Mouse (Mus musculus) midbrain, embryonic 15.5 days (tissue): ENCODE data around the gene Nmb. TPM values are rescaled to one million over a fixed set of nuclear protein-coding genes. Genes with fewer than 3 reads are reported as not detected.
A peak's percentile ranks its signal among the peaks of the same experiment; 100 is the strongest.

Source experiments
- ATAC-seq: fragments of 200-750 bp; cut with Nextera tagmentation; replicated peaks from 2 replicates; pipeline ENCODE4 v1.8.0; 2017; ENCODE audit warnings: moderate TSS enrichment
- H3K27ac ChIP-seq: fragments of 300-500 bp; sonication (generic); 2 replicates; pipeline ENCODE4 v1.5.1; 2015; ENCODE audit warnings: mild to moderate bottlenecking, inconsistent platforms
- H3K27me3 ChIP-seq: fragments of 300-500 bp; sonication (generic); replicated peaks from 2 replicates; pipeline ENCODE4 v1.6.1; 2015; ENCODE audit warnings: inconsistent platforms
- H3K36me3 ChIP-seq: fragments of 300-500 bp; sonication (generic); replicated peaks from 2 replicates; pipeline ENCODE4 v1.6.1; 2015; ENCODE audit warnings: inconsistent platforms
- H3K4me1 ChIP-seq: fragments of 300-500 bp; sonication (generic); 2 replicates; pipeline ENCODE4 v1.6.1; 2015; ENCODE audit warnings: inconsistent platforms
- H3K4me2 ChIP-seq: fragments of 300-500 bp; sonication (generic); 2 replicates; pipeline ENCODE4 v1.6.1; 2015; ENCODE audit warnings: inconsistent platforms, mild to moderate bottlenecking, moderate library complexity
- H3K4me3 ChIP-seq: fragments of 300-500 bp; sonication (generic); 2 replicates; pipeline ENCODE4 v1.5.1; 2015; ENCODE audit warnings: mild to moderate bottlenecking, inconsistent platforms
- H3K9ac ChIP-seq: fragments of 300-500 bp; sonication (generic); 2 replicates; pipeline ENCODE4 v1.6.1; 2015; ENCODE audit warnings: mild to moderate bottlenecking, inconsistent platforms
- H3K9me3 ChIP-seq: fragments of 300-500 bp; sonication (generic); 2 replicates; pipeline ENCODE4 v1.6.1; 2016; ENCODE audit warnings: inconsistent platforms
- whole genome bisulfite sequencing: fragments of 180-500 bp; shearing (Covaris S2); methylation state at CpG from one replicate; pipeline ENCODE4 v1.1.7; 2015; ENCODE audit warnings: mixed read lengths; 5-methylcytosine and 5-hydroxymethylcytosine counted together
- polyA plus RNA-seq: library from polyadenylated mRNA; unstranded; fragments of >200 nt; fragmentation: Nextera tagmentation; extraction: Ambion mirVana; gene quantifications from 2 replicates; pipeline ENCODE4 v1.2.1, GENCODE M21; 2015

Gene Nmb
- polyA plus RNA-seq, 1 experiment from 2014 or later = 7.2 TPM

DNA sequence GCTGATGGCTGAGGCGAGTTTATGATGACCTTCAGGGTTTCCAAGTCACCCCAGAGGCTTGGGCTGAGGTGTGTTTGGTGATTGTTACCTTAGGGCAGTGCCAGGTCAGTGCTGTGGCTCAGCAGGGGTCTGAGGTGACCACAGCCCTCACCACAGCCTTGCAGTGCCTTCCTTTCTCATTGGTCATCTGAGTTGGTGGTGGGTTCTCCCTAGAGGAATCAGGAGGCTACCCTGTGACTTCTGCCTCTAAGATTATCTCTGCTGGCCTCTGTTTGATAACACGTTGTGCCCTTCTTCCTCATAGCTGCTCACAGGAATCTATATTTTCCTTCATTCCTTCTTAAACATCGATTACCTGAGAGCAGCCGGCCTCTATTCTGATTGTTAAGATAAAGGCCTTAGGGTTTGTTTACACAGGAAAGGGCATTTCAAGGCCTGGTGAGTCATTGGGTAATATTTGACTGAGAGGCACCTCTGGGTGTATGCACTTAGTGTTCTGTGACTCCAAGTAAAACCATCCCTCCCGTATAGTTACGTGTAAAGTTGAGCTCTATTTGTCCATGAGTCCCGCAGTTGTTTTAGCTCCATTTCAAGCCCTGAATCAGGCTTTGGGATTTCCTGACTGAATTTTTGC is 38.2 kb downstream of the Nmb start:
- WGBS = 89% methylated on average over 7 of the region's 7 CpGs

DNA sequence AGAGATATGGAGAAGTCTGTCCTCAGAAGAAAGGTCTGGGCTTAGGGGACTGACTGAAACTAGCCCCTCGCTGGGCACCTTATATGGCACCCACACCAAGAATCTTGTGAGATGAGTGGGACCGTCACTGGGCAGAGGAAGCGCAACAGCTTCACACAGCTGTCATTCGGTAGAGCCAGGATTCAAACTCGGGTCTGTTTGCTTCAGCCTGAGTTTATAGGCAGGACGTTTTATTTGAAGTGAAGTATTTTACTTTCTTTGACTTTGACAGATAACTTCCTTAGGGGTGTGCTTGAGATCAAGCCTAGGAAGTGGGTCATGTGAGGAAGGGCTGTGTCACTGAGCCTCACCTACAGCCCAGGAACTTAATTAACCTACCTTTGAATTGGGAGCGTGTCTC is 39.4 kb downstream of the Nmb start:
- Histone ChIP-seq H3K4me3 (no peak overlapping the region), H3K36me3 (peaks cover 36% of the 10 kb centered on the region; the same call in 1 of the 2 replicates), H3K9me3 (no peaks in the 10 kb centered on the region), H3K4me1 (peaks cover 45% of the 10 kb centered on the region), H3K27ac (no peak overlapping the region), H3K4me2 (no peak overlapping the region), H3K27me3 (no peaks in the 10 kb centered on the region), H3K9ac (no peak overlapping the region)
- ATAC-seq = no peak
- WGBS = 92% methylated on average over 7 of the region's 7 CpGs

More for the DNA sequence above, 38.2 kb downstream of the Nmb start:
- H3K36me3 ChIP-seq = peaks cover 38% of the 10 kb centered on the region; the same call in 1 of the 2 replicates
- no peak for ATAC-seq
- no peak overlapping the region for H3K4me2 ChIP-seq
- peaks cover 43% of the 10 kb centered on the region for H3K4me1 ChIP-seq
- no peak overlapping the region for H3K9ac ChIP-seq
- H3K9me3 ChIP-seq = no peaks in the 10 kb centered on the region
- no peak overlapping the region for H3K27ac ChIP-seq
- H3K27me3 ChIP-seq = no peaks in the 10 kb centered on the region
- no peak overlapping the region for H3K4me3 ChIP-seq

DNA sequence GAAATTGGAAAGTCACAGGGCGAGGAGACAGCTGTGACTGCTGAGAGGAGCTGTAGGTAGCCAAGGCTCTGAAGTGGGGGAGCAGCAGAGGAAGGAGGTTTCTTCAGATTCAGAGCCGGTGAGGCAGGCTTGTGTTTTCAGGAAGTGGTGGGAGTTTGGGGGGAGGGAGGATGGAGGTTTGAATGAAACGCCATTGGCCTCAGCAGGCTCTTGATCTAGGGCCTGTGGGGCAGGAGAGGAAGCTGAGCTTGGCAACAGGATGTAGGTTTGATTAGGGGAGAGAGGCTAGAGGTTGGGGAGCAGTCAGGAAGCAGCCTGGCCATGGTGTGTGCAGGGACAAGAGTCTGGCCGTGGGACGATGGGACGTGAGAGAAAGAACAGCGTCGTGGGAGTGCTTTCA is 40.0 kb downstream of the Nmb start:
- ATAC-seq = no peak
- Histone ChIP-seq H3K27ac (no peak overlapping the region), H3K9me3 (no peaks in the 10 kb centered on the region), H3K4me2 (no peak overlapping the region; the same call in 1 of the 2 replicates), H3K4me3 (no peak overlapping the region), H3K4me1 (peaks cover 48% of the 10 kb centered on the region), H3K27me3 (no peaks in the 10 kb centered on the region), H3K36me3 (peaks cover 29% of the 10 kb centered on the region; the same call in 1 of the 2 replicates), H3K9ac (no peak overlapping the region)
- 82% methylated on average over 8 of the region's 8 CpGs for WGBS

DNA sequence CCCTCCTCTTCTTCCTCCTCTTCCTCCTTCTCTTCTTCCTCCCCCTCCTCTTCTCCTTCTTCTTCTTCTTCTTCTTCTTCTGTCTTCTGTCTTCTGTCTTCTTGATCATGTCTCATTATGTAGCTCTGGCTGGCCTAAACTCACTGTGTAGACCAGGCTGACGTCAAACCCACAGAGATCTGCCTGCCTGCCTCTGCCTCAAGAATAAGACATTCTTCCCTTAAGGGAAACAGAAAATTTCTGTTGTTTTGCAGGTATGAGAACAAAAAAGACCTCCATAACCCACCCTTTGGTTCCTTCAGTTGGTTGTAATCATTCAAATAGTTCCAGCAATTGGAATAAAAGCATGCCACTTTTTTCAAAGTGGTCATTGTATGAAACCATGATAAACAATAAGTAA is 40.7 kb downstream of the Nmb start:
- H3K36me3 ChIP-seq = peaks cover 22% of the 10 kb centered on the region; the same call in 1 of the 2 replicates

DNA sequence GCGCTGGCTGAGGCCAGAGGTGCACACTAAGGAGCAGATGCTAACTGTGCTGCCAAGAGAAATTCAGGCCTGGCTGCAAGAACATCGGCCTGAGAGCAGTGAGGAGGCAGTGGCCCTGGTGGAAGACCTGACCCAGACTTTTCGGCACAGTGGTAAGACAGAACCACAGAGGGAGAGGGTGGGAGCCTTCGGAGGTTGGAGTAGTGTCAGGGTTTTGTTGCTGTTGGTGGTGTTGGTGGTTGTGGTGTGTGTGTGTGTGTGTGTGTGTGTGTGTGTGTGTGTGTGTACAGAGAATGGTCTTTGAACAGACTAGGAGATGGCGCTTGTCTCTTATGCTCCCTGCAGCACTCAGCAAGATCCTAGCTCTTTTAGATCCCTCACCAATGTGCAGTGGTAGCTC is 41.4 kb downstream of the Nmb start:
- Histone ChIP-seq H3K27me3 (no peaks in the 10 kb centered on the region), H3K4me1 (peaks cover 48% of the 10 kb centered on the region), H3K4me3 (peak overlapping the region; percentile 3; the same call in 1 of the 2 replicates), H3K4me2 (peak overlapping the region; percentile 80), H3K9me3 (no peaks in the 10 kb centered on the region), H3K27ac (no peak overlapping the region), H3K9ac (peak overlapping the region; percentile 14; the same call in 1 of the 2 replicates), H3K36me3 (peaks cover 17% of the 10 kb centered on the region; the same call in 1 of the 2 replicates)
- WGBS = 82% methylated on average over 5 of the region's 5 CpGs
- no peak for ATAC-seq

More for the DNA sequence above, 40.7 kb downstream of the Nmb start:
- no peaks in the 10 kb centered on the region for H3K27me3 ChIP-seq
- H3K27ac ChIP-seq = no peak overlapping the region
- H3K4me1 ChIP-seq = peaks cover 48% of the 10 kb centered on the region
- no peak for ATAC-seq
- no peak overlapping the region for H3K4me3 ChIP-seq
- H3K9ac ChIP-seq = no peak overlapping the region
- H3K9me3 ChIP-seq = no peaks in the 10 kb centered on the region
- peak overlapping the region; percentile 80; the same call in 1 of the 2 replicates for H3K4me2 ChIP-seq
- WGBS = 71% methylated on average over 1 of the region's 1 CpGs

DNA sequence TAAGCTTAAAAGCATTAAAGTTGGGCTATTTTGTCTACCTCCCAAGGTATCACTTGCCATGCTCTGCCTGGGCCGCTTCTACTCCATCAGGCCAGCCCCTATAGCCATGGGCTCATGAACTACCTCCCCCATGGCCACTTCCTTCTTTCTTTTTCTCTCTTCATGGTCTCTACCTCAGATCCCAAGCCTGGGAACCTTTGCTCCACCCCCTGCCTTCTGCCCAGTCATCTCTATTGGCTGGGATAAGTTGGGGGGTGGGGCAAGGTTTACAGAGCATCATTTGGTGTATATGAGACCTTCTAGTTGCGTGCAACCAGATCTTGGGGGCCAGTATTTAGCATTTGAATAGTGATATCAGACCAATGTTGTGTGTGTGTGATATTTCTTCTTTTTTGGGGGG is 42.4 kb downstream of the Nmb start:
- 88% methylated on average over 2 of the region's 2 CpGs for WGBS
- peaks cover 48% of the 10 kb centered on the region for H3K4me1 ChIP-seq

DNA sequence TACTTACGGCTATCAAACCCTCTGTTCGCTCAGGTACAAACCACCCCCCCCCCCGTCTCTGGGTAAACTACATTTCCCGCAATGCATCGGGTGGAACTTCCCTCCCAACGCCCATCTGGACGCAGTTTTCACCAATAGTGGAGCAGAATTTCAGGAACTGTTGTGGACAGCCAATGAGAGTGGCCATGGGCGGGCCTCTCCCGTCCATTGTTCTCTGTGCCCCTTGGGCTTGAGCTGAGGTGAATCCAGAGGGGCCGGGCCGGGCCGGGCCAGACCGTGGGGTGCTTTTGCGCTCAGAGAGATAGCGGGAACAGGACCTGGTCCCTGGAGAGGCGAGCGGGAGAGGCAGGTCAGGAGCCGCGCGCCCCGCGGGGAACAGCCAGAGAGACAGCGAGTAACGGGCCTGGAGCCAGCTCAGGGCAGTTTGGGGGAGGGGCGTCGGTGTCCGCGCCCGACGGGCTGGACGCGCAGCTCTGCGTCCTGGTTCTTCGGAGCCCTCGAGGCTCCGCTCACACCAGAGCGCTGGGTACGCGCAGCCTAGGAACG is 44.1 kb downstream of the Nmb start, which contains the start of gene Zscan2:
Gene Zscan2 (plus strand): TSS at position 192 of the 546 bp plus-strand sequence.
- 0% methylated on average over 40 of the region's 40 CpGs for WGBS
- peak within 1 kb of the TSS; percentile 80 for H3K4me2 ChIP-seq
- ATAC-seq = peak; percentile 98

More for the DNA sequence above, 42.4 kb downstream of the Nmb start:
- no peaks in the 10 kb centered on the region for H3K9me3 ChIP-seq
- no peaks in the 10 kb centered on the region for H3K27me3 ChIP-seq
- peak overlapping the region; percentile 80 for H3K4me2 ChIP-seq
- H3K27ac ChIP-seq = no peak overlapping the region
- no peak overlapping the region for H3K9ac ChIP-seq
- peaks cover 6% of the 10 kb centered on the region; the same call in 1 of the 2 replicates for H3K36me3 ChIP-seq
- no peak for ATAC-seq
- peak overlapping the region; percentile 20; the same call in 1 of the 2 replicates for H3K4me3 ChIP-seq

DNA sequence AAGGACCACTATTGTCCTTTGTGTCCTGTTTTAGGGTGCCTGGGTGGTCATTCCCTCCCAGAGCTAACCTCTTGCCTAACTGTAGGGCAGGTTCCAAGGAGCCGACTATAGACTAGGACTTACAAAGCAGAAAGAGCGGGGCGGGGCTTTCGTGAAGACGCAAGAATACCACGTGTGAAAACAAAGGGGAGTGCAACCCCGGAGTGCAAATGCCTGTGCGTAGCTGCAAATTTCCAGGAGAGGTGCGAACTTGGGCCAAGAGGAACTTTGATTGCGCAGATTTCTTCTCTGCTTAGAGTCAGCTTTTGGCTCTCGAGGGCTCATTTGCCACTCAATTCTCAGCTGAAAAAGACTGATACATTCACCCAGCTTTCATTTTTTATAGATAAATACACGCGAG is 44.6 kb downstream of the Nmb start:
- Histone ChIP-seq H3K4me1 (peaks cover 40% of the 10 kb centered on the region), H3K27me3 (no peaks in the 10 kb centered on the region), H3K9ac (peak overlapping the region; percentile 99), H3K9me3 (no peaks in the 10 kb centered on the region), H3K27ac (peak overlapping the region; percentile 97), H3K4me2 (peak overlapping the region; percentile 80), H3K36me3 (peaks cover 6% of the 10 kb centered on the region; the same call in 1 of the 2 replicates), H3K4me3 (peak overlapping the region; percentile 98)
- WGBS = under 1% methylated on average over 13 of the region's 13 CpGs
- ATAC-seq = peak; percentile 84

More for the DNA sequence above, 44.1 kb downstream of the Nmb start, which contains the start of gene Zscan2:
- Histone ChIP-seq H3K36me3 (peaks cover 6% of the 10 kb centered on the region; the same call in 1 of the 2 replicates), H3K4me1 (peaks cover 42% of the 10 kb centered on the region), H3K27ac (peak within 1 kb of the TSS; percentile 97), H3K9me3 (no peaks in the 10 kb centered on the region), H3K4me3 (peak within 1 kb of the TSS; percentile 98), H3K27me3 (no peaks in the 10 kb centered on the region), H3K9ac (peak within 1 kb of the TSS; percentile 99)

DNA sequence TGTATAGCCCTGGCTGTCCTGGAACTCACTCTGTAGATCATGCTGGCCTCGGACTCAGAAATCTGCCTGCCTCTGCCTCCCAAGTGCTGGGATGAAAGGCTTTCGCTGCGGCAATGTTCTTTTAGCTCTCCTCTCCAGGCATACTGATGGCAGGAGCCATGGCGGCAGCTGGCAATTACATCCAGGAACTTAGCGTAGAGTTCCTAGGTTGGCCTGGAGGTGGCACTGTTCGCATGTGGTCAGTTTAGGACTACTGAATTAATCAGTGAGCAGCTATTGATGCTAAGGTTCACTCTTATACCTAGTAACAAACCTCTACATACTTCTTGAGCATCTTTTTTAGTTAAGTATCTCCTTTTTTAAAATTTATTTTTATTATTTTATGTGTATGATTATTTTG is 47.7 kb downstream of the Nmb start:
- Histone ChIP-seq H3K36me3 (no peaks in the 10 kb centered on the region), H3K4me3 (no peak overlapping the region), H3K27ac (no peak overlapping the region), H3K4me1 (peaks cover 10% of the 10 kb centered on the region), H3K27me3 (no peaks in the 10 kb centered on the region), H3K9me3 (no peaks in the 10 kb centered on the region), H3K4me2 (no peak overlapping the region), H3K9ac (no peak overlapping the region)
- ATAC-seq = no peak
- 31% methylated on average over 6 of the region's 6 CpGs for WGBS

DNA sequence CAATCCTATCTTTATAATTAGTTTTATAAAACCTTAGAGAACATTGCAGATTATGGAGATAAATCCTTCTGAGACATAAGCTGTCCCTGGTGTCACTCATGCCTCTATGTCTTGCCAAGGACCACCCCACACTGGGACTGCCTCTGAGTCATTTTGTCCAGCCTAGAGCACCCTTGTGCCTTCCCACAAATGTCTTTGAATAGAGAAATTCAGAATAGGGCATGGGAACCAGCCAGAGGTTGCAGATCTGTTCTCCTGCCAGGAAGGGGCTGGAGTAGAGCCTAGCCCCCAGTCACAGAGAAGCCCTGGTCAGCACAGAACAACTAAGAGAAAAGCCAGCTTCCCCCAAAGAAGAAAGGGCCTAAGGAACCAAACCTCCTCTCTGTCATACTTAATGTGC is 49.6 kb downstream of the Nmb start:
- H3K9me3 ChIP-seq = no peaks in the 10 kb centered on the region
- no peaks in the 10 kb centered on the region for H3K27me3 ChIP-seq
- H3K36me3 ChIP-seq = no peaks in the 10 kb centered on the region
- H3K9ac ChIP-seq = no peak overlapping the region
- no peak overlapping the region for H3K4me3 ChIP-seq
- ATAC-seq = no peak
- peaks cover 3% of the 10 kb centered on the region; the same call in 1 of the 2 replicates for H3K4me1 ChIP-seq
- no peak overlapping the region for H3K27ac ChIP-seq
- no peak overlapping the region for H3K4me2 ChIP-seq

DNA sequence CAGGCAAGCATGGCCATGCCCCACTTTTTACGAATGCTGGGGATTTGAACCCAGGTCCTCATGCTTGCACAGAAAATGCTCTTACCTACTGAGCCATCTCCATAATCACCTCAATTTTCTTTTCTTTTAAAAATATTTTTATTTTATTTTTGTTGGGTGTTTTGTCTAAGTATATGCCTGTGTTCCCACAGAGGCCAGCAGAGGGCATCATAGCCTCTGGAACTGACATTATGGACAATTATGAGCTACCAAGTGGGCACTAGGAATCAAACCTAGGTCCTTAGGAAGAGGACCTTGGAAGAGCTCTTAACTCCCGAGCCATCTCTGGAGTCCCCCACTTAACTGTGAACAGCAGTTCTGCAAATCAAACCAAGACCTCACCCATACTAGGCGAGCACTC is 51.7 kb downstream of the Nmb start:
- Histone ChIP-seq H3K36me3 (no peaks in the 10 kb centered on the region), H3K4me3 (no peak overlapping the region), H3K9ac (no peak overlapping the region), H3K4me1 (no peaks in the 10 kb centered on the region), H3K9me3 (no peaks in the 10 kb centered on the region), H3K27ac (no peak overlapping the region), H3K4me2 (no peak overlapping the region), H3K27me3 (no peaks in the 10 kb centered on the region)
- WGBS = 94% methylated on average over 3 of the region's 3 CpGs
- ATAC-seq = no peak
